Mouse (Mus musculus) liver, embryonic 14.5 days (tissue): Measurements from ENCODE around the gene Lrrc4b. TPM values are rescaled to one million over a fixed set of nuclear protein-coding genes. Genes with fewer than 3 reads are reported as not detected.
A peak's percentile ranks its signal among the peaks of the same experiment; 100 is the strongest.

Experiments used
- ATAC-seq: fragments of 200-750 bp; cut with Nextera tagmentation; 2 replicates; pipeline ENCODE4 v1.8.0; 2017; ENCODE audit warnings: moderate number of reproducible peaks, mild to moderate bottlenecking, moderate library complexity; ENCODE audit not compliant: insufficient read depth
- DNase-seq, 3 experiments: peaks; one replicate each; pipeline ENCODE4 v3.0.0-alpha.2; 2012 to 2013; ENCODE audit warnings: low read depth in 3 of 3, low spot score in 3 of 3
- H3K27ac ChIP-seq: fragments of 300-500 bp; sonication (generic); 2 replicates; pipeline ENCODE4 v1.5.1; 2014; ENCODE audit warnings: moderate library complexity, mild to moderate bottlenecking, control low read depth, inconsistent platforms
- H3K27me3 ChIP-seq: fragments of 300-500 bp; sonication (generic); 2 replicates; pipeline ENCODE4 v1.6.1; 2014; ENCODE audit warnings: mild to moderate bottlenecking, low read length, moderate library complexity; ENCODE audit not compliant: control insufficient read depth, insufficient read depth
- H3K36me3 ChIP-seq: fragments of 300-500 bp; sonication (generic); replicated peaks from 2 replicates; pipeline ENCODE4 v1.6.1; 2014; ENCODE audit warnings: low read depth; ENCODE audit not compliant: control insufficient read depth, insufficient read depth
- H3K4me1 ChIP-seq, 2 experiments: fragments of 200-500 bp in 1 of 2; fragments of 300-500 bp in 1 of 2; sonication (generic) in 1 of 2; replicated peaks; 2 replicates each; pipeline ENCODE4 v1.6.1; 2012 to 2014; ENCODE audit warnings: antibody characterized with exemption in 1 of 2, inconsistent platforms in 1 of 2, low read length in 1 of 2; ENCODE audit not compliant: control insufficient read depth in 2 of 2, insufficient read depth in 2 of 2
- H3K4me2 ChIP-seq: fragments of 300-500 bp; sonication (generic); 2 replicates; pipeline ENCODE4 v1.6.1; 2014; ENCODE audit warnings: low read depth, mild to moderate bottlenecking, control low read depth, moderate library complexity
- H3K4me3 ChIP-seq, 2 experiments: fragments of 200-500 bp in 1 of 2; fragments of 300-500 bp in 1 of 2; sonication (generic) in 1 of 2; 2 replicates each; pipeline ENCODE4 v1.5.1; 2012 to 2014; ENCODE audit warnings: low read depth in 2 of 2, low read length in 2 of 2, mild to moderate bottlenecking in 2 of 2, control low read depth in 1 of 2, inconsistent platforms in 1 of 2, moderate library complexity in 1 of 2; ENCODE audit not compliant: insufficient read depth in 1 of 2
- H3K9ac ChIP-seq: fragments of 300-500 bp; sonication (generic); replicated peaks from 2 replicates; pipeline ENCODE4 v1.6.1; 2014; ENCODE audit warnings: mild to moderate bottlenecking, control low read depth, moderate library complexity
- H3K9me3 ChIP-seq: fragments of 300-500 bp; sonication (generic); 2 replicates; pipeline ENCODE4 v1.6.1; 2016; ENCODE audit warnings: low read length, mixed read lengths; ENCODE audit not compliant: control insufficient read depth
- CTCF ChIP-seq: IDR thresholded peaks from 2 replicates; pipeline ENCODE4 v1.5.1; 2016; ENCODE audit warnings: antibody characterized with exemption, low read depth, control low read depth
- EP300 ChIP-seq: IDR thresholded peaks from 2 replicates; pipeline ENCODE4 v1.6.1; 2016; ENCODE audit warnings: antibody characterized with exemption, low read depth
- WGBS: fragments of 180-500 bp; shearing (Covaris S2); extraction: QIAGEN DNeasy Blood & Tissue Kit; methylation state at CpG from one replicate; pipeline ENCODE4 v1.1.7; 2014; ENCODE audit not compliant: insufficient replicate concordance; 5-methylcytosine and 5-hydroxymethylcytosine counted together
- microRNA-seq: library from miRNA; unstranded; fragments of <30 nt; microRNA quantifications from one replicate; pipeline ENCODE4, GENCODE M21; 2016
- polyA plus RNA-seq, 2 experiments: library from polyadenylated mRNA; depleted of rRNA in 1 of 2; stranded (reverse) in 1 of 2; unstranded in 1 of 2; fragments of >200 nt; fragmentation: Nextera tagmentation in 1 of 2; extraction: Ambion mirVana in 1 of 2; gene quantifications; 2 replicates each; pipeline versions ENCODE4 v1.2.1 to v1.2.3; 2012 to 2014

The Lrrc4b gene
- polyA plus RNA-seq, 2 experiments = 0.02 TPM; not detected in 1

DNA sequence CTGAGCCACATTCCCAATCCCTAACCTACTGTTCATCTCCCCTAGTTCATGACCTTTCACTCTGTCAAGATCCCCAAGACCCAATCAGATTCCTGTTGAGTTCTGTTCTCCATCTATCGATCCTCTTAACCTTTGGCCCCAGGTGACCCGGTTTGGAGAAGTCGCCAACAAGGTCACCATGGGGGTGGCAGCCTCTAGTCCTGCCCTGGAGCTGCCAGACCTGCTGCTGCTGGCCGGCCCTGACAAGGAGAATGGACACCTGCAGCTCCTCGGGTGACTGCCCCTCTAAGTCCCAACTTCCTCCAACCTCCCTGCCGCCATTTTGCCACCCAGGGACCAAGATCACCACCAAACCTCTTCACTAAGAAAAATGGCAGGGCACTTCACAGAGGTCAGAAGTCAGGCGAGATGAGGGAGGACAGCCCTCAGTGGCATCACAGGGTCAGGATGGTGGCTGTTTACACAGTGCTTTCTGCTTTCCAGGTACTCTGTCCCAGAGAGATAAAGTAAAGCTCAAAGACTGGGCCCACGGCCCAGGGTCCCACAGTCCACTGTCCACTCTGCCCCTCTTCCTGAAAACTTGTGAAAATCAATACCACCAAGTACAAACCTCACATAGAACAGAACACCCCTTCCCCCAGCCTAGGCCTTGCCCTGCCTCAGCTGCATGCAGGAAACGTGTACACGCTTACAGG, 68.7 kb downstream of the Lrrc4b start:
- H3K4me2 ChIP-seq = peak overlapping the region; percentile 79
- peaks cover 22 to 32% of the 10 kb centered on the region in 2 experiments for H3K4me1 ChIP-seq
- peaks cover 3% of the 10 kb centered on the region; the same call in 1 of the 2 replicates for H3K36me3 ChIP-seq
- ATAC-seq (no peak), DNase-seq (no peak)
- no peak for TF ChIP-seq EP300
- no peak for TF ChIP-seq CTCF
- peak overlapping the region in 1 of 2 experiments; percentile 69; a peak in 2 of 4 replicates for H3K4me3 ChIP-seq
- WGBS = 78% methylated on average over 10 of the region's 10 CpGs
- no peaks in the 10 kb centered on the region for H3K27me3 ChIP-seq
- no peak overlapping the region; the same call in 1 of the 2 replicates for H3K9ac ChIP-seq
- H3K27ac ChIP-seq = peak overlapping the region; percentile 11
- H3K9me3 ChIP-seq = no peaks in the 10 kb centered on the region

DNA sequence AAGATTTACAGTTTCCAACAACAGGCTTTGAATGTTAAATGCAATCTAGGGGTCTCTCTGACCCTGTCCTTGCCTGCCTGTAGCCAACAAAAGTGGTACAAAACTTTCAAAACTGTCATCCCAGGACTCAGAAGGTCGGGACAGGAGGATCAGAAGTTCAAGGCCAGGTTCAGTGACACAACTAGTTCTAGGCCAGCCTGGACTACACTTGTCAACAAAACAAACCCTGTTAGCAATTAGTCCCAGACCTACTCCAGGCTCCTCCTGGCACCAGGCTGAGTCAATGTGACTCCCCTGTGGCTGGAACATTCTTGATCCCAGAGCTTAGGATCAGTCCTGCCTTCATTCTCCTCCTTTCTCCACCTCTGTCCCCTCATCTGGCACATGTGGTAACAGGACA, 70.1 kb downstream of the Lrrc4b start:
- TF ChIP-seq CTCF (no peak), EP300 (no peak)
- WGBS = 48% methylated on average over 1 of the region's 1 CpGs
- H3K27ac ChIP-seq = no peak overlapping the region
- no peak for ATAC-seq
- no peak for DNase-seq
- no peak overlapping the region for H3K9ac ChIP-seq
- H3K27me3 ChIP-seq = no peaks in the 10 kb centered on the region
- H3K4me3 ChIP-seq = no peak overlapping the region
- H3K36me3 ChIP-seq = no peaks in the 10 kb centered on the region; the same call in 1 of the 2 replicates
- no peaks in the 10 kb centered on the region for H3K9me3 ChIP-seq
- no peak overlapping the region for H3K4me2 ChIP-seq
- H3K4me1 ChIP-seq = peaks cover 22 to 32% of the 10 kb centered on the region in 2 experiments

DNA sequence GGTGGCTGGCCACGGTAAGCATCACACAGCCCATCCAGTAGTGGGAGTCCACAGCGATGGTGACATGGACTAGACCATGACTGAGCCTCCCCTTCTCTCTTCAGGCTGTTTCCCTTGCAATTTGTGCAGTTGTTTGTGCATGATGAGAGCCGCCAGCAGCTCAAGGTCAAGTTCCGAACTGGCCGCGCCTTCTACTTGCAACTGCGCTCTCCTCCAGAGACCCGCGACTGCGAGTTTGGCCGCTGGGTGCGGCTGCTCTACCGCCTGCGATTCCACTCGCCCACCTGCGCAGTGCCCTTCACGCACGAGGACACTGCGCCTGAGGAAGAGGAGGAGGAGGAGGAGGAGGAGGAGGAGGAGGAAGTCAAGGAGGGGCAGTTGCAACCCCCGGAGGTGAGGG, 71.2 kb downstream of the Lrrc4b start:
- Histone ChIP-seq H3K9ac (no peak overlapping the region), H3K27ac (no peak overlapping the region), H3K4me1 (peaks cover 16 to 27% of the 10 kb centered on the region in 2 experiments), H3K9me3 (no peaks in the 10 kb centered on the region), H3K27me3 (no peaks in the 10 kb centered on the region), H3K4me2 (no peak overlapping the region), H3K36me3 (no peaks in the 10 kb centered on the region), H3K4me3 (no peak overlapping the region)
- TF ChIP-seq CTCF (no peak), EP300 (no peak)
- DNase-seq (no peak), ATAC-seq (no peak)
- 55% methylated on average over 20 of the region's 20 CpGs for WGBS

DNA sequence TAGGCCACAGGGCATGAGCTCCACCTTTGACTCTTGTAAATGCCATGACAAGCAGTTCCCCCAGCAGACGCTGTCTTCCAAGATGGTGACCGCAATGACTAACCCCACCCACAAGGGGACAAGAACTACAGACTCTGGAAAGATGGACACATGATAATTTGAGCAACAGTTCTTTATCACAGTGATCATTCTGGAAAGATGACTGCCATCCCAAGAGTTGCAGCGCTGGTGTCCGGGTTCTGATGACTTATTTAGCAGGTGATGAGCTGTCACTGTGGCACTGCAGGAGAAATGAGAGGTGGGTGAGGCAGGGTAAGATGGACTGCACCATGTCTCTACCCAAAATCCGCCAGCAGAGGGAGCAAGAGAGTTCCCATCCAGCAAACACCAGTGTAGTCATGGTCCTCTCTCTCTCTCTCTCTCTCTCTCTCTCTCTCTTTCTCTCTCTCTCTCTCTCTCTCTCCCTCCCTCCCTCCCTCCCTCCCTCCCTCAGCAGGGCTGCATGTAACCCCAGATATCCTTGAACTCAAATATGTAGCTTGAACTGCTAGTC, 72.8 kb downstream of the Lrrc4b start:
- TF ChIP-seq CTCF = peak; percentile 89
- TF ChIP-seq EP300 = no peak
- H3K9ac ChIP-seq = no peak overlapping the region
- no peaks in the 10 kb centered on the region for H3K36me3 ChIP-seq
- ATAC-seq (no peak), DNase-seq (peak; percentile 43 to 54 (median 46))
- no peak overlapping the region for H3K4me3 ChIP-seq
- H3K27me3 ChIP-seq = no peaks in the 10 kb centered on the region
- no peak overlapping the region for H3K4me2 ChIP-seq
- H3K4me1 ChIP-seq = peaks cover 9 to 19% of the 10 kb centered on the region in 2 experiments
- H3K9me3 ChIP-seq = no peaks in the 10 kb centered on the region
- H3K27ac ChIP-seq = no peak overlapping the region
- WGBS = 26% methylated on average over 5 of the region's 5 CpGs

DNA sequence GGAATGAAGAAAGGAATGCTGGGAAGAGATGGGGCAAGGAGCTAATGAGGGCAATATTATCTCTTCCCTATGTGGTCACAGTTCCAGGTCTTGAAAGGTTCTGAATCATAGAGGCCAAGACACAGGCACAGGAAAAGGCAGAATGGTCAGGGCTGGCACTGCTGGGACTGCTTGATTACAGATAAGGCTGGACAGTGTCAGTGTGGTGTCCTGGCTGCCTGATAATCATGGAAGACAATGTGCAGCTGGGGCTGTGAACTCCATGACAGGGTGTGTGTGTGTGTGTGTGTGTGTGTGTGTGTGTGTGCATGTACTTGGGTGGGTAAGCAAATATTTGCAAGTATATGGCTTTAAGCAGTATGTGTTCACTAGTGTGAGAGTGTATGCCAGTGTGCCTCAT, 78.7 kb downstream of the Lrrc4b start:
- TF ChIP-seq CTCF = no peak
- H3K27me3 ChIP-seq = no peaks in the 10 kb centered on the region

More for the DNA sequence above, 78.7 kb downstream of the Lrrc4b start:
- no peak overlapping the region for H3K4me2 ChIP-seq
- no peaks in the 10 kb centered on the region for H3K4me1 ChIP-seq
- no peaks in the 10 kb centered on the region for H3K36me3 ChIP-seq
- ATAC-seq (no peak), DNase-seq (no peak)
- H3K4me3 ChIP-seq = no peak overlapping the region
- H3K9me3 ChIP-seq = no peaks in the 10 kb centered on the region
- no peak overlapping the region for H3K9ac ChIP-seq
- no peak overlapping the region for H3K27ac ChIP-seq

Small RNA genes lying within 50 kb of the gene (microRNA-seq; reads per million reads assigned to microRNA genes)
- gene Mir7052 = 1.7 reads per million

Other genes starting within 250 kb of the Lrrc4b start
- gene Klk1b24, start 240.8 kb upstream of the Lrrc4b start, polyA plus RNA-seq (2012; rRNA removed) = 0.08 TPM in 1 of 2 replicates, not detected in the other
- not detected in 2 replicates for gene Klk1b24, start 240.8 kb upstream of the Lrrc4b start, polyA plus RNA-seq (2014; fragmentation: Nextera tagmentation; extraction: Ambion mirVana)
- not detected in 2 replicates for gene Klk1b3, start 230.8 kb upstream of the Lrrc4b start, polyA plus RNA-seq (2012; rRNA removed)
- gene Klk1b3, start 230.8 kb upstream of the Lrrc4b start, polyA plus RNA-seq (2014; fragmentation: Nextera tagmentation; extraction: Ambion mirVana) = not detected in 2 replicates
- 0.05 and 0.06 TPM in 2 replicates for gene Klk1b4, start 221.6 kb upstream of the Lrrc4b start, polyA plus RNA-seq (2012; rRNA removed)
- not detected in 2 replicates for gene Klk1b4, start 221.6 kb upstream of the Lrrc4b start, polyA plus RNA-seq (2014; fragmentation: Nextera tagmentation; extraction: Ambion mirVana)
- gene Klk1b5, start 213.1 kb upstream of the Lrrc4b start, polyA plus RNA-seq (2012; rRNA removed) = not detected in 2 replicates
- not detected in 2 replicates for gene Klk1b5, start 213.1 kb upstream of the Lrrc4b start, polyA plus RNA-seq (2014; fragmentation: Nextera tagmentation; extraction: Ambion mirVana)
- gene Klk1, start 203.7 kb upstream of the Lrrc4b start, polyA plus RNA-seq (2012; rRNA removed) = not detected in 2 replicates
- not detected in 2 replicates for gene Klk1, start 203.7 kb upstream of the Lrrc4b start, polyA plus RNA-seq (2014; fragmentation: Nextera tagmentation; extraction: Ambion mirVana)
- gene Gm36864, start 192.8 kb upstream of the Lrrc4b start, polyA plus RNA-seq (2012; rRNA removed) = not detected in 2 replicates
- not detected in 2 replicates for gene Gm36864, start 192.8 kb upstream of the Lrrc4b start, polyA plus RNA-seq (2014; fragmentation: Nextera tagmentation; extraction: Ambion mirVana)
- gene 1700028J19Rik, start 182.3 kb upstream of the Lrrc4b start, polyA plus RNA-seq (2012; rRNA removed) = 0.97 and 1.3 TPM in 2 replicates
- gene 1700028J19Rik, start 182.3 kb upstream of the Lrrc4b start, polyA plus RNA-seq (2014; fragmentation: Nextera tagmentation; extraction: Ambion mirVana) = 1.3 and 1.5 TPM in 2 replicates
- gene 2410002F23Rik, start 182.3 kb upstream of the Lrrc4b start, polyA plus RNA-seq (2012; rRNA removed) = 43.8 and 47.9 TPM in 2 replicates
- gene 2410002F23Rik, start 182.3 kb upstream of the Lrrc4b start, polyA plus RNA-seq (2014; fragmentation: Nextera tagmentation; extraction: Ambion mirVana) = 20.0 and 21.8 TPM in 2 replicates
- not detected in 2 replicates for gene Acp4, start 171.6 kb upstream of the Lrrc4b start, polyA plus RNA-seq (2012; rRNA removed)
- gene Acp4, start 171.6 kb upstream of the Lrrc4b start, polyA plus RNA-seq (2014; fragmentation: Nextera tagmentation; extraction: Ambion mirVana) = not detected in 2 replicates
- not detected in 2 replicates for gene Gm15517, start 167.6 kb upstream of the Lrrc4b start, polyA plus RNA-seq (2012; rRNA removed)
- not detected in 2 replicates for gene Gm15517, start 167.6 kb upstream of the Lrrc4b start, polyA plus RNA-seq (2014; fragmentation: Nextera tagmentation; extraction: Ambion mirVana)
- gene Clec11a, start 122.1 kb upstream of the Lrrc4b start, polyA plus RNA-seq (2012; rRNA removed) = 0.34 and 0.38 TPM in 2 replicates
- 0.33 and 0.51 TPM in 2 replicates for gene Clec11a, start 122.1 kb upstream of the Lrrc4b start, polyA plus RNA-seq (2014; fragmentation: Nextera tagmentation; extraction: Ambion mirVana)
- 0.04 and 0.06 TPM in 2 replicates for gene Shank1, start 118.8 kb upstream of the Lrrc4b start, polyA plus RNA-seq (2012; rRNA removed)
- 0.05 TPM in 1 of 2 replicates, not detected in the other for gene Shank1, start 118.8 kb upstream of the Lrrc4b start, polyA plus RNA-seq (2014; fragmentation: Nextera tagmentation; extraction: Ambion mirVana)
- 0.02 and 0.06 TPM in 2 replicates for gene Syt3, start 44.9 kb upstream of the Lrrc4b start, polyA plus RNA-seq (2012; rRNA removed)
- 0.14 TPM in 1 of 2 replicates, not detected in the other for gene Syt3, start 44.9 kb upstream of the Lrrc4b start, polyA plus RNA-seq (2014; fragmentation: Nextera tagmentation; extraction: Ambion mirVana)
- 0.06 and 0.12 TPM in 2 replicates for gene 1700008O03Rik, start 43.2 kb upstream of the Lrrc4b start, polyA plus RNA-seq (2012; rRNA removed)
- not detected in 2 replicates for gene 1700008O03Rik, start 43.2 kb upstream of the Lrrc4b start, polyA plus RNA-seq (2014; fragmentation: Nextera tagmentation; extraction: Ambion mirVana)
- 10.2 and 14.7 TPM in 2 replicates for gene Aspdh, start 36.4 kb downstream of the Lrrc4b start, polyA plus RNA-seq (2012; rRNA removed)
- gene Aspdh, start 36.4 kb downstream of the Lrrc4b start, polyA plus RNA-seq (2014; fragmentation: Nextera tagmentation; extraction: Ambion mirVana) = 10.9 and 11.0 TPM in 2 replicates
- 212 TPM in 2 replicates for gene Josd2, start 39.0 kb downstream of the Lrrc4b start, polyA plus RNA-seq (2012; rRNA removed)
- 155 and 164 TPM in 2 replicates for gene Josd2, start 39.0 kb downstream of the Lrrc4b start, polyA plus RNA-seq (2014; fragmentation: Nextera tagmentation; extraction: Ambion mirVana)
- gene Emc10, start 67.5 kb downstream of the Lrrc4b start, polyA plus RNA-seq (2012; rRNA removed) = 46.7 and 49.5 TPM in 2 replicates
- gene Emc10, start 67.5 kb downstream of the Lrrc4b start, polyA plus RNA-seq (2014; fragmentation: Nextera tagmentation; extraction: Ambion mirVana) = 41.7 and 49.3 TPM in 2 replicates
- 0.64 and 1.5 TPM in 2 replicates for gene Fam71e1, start 67.6 kb downstream of the Lrrc4b start, polyA plus RNA-seq (2012; rRNA removed)
- 0.48 and 1.6 TPM in 2 replicates for gene Fam71e1, start 67.6 kb downstream of the Lrrc4b start, polyA plus RNA-seq (2014; fragmentation: Nextera tagmentation; extraction: Ambion mirVana)
- gene Mybpc2, start 95.6 kb downstream of the Lrrc4b start, polyA plus RNA-seq (2012; rRNA removed) = not detected in 2 replicates
- not detected in 2 replicates for gene Mybpc2, start 95.6 kb downstream of the Lrrc4b start, polyA plus RNA-seq (2014; fragmentation: Nextera tagmentation; extraction: Ambion mirVana)
- gene Spib, start 103.1 kb downstream of the Lrrc4b start, polyA plus RNA-seq (2012; rRNA removed) = 0.15 and 0.16 TPM in 2 replicates
- 0.11 TPM in 2 replicates for gene Spib, start 103.1 kb downstream of the Lrrc4b start, polyA plus RNA-seq (2014; fragmentation: Nextera tagmentation; extraction: Ambion mirVana)
- gene Pold1, start 119.8 kb downstream of the Lrrc4b start, polyA plus RNA-seq (2012; rRNA removed) = 42.1 and 46.7 TPM in 2 replicates
- 37.5 and 40.2 TPM in 2 replicates for gene Pold1, start 119.8 kb downstream of the Lrrc4b start, polyA plus RNA-seq (2014; fragmentation: Nextera tagmentation; extraction: Ambion mirVana)
- gene Nr1h2, start 124.9 kb downstream of the Lrrc4b start, polyA plus RNA-seq (2012; rRNA removed) = 30.8 and 35.7 TPM in 2 replicates
- 38.1 and 41.4 TPM in 2 replicates for gene Nr1h2, start 124.9 kb downstream of the Lrrc4b start, polyA plus RNA-seq (2014; fragmentation: Nextera tagmentation; extraction: Ambion mirVana)
- gene Napsa, start 143.4 kb downstream of the Lrrc4b start, polyA plus RNA-seq (2012; rRNA removed) = 4.3 and 5.8 TPM in 2 replicates
- gene Napsa, start 143.4 kb downstream of the Lrrc4b start, polyA plus RNA-seq (2014; fragmentation: Nextera tagmentation; extraction: Ambion mirVana) = 6.7 and 8.6 TPM in 2 replicates
- gene Kcnc3, start 161.6 kb downstream of the Lrrc4b start, polyA plus RNA-seq (2012; rRNA removed) = 0.16 and 0.24 TPM in 2 replicates
- gene Kcnc3, start 161.6 kb downstream of the Lrrc4b start, polyA plus RNA-seq (2014; fragmentation: Nextera tagmentation; extraction: Ambion mirVana) = not detected in 2 replicates
- gene Myh14, start 241.8 kb downstream of the Lrrc4b start, polyA plus RNA-seq (2012; rRNA removed) = 0.15 and 0.75 TPM in 2 replicates
- 0.09 and 0.23 TPM in 2 replicates for gene Myh14, start 241.8 kb downstream of the Lrrc4b start, polyA plus RNA-seq (2014; fragmentation: Nextera tagmentation; extraction: Ambion mirVana)